Mouse (Mus musculus) hindbrain, postnatal 0 days (tissue): ENCODE measurements around the gene Fam219a. TPM values are rescaled to one million over a fixed set of nuclear protein-coding genes. Genes with fewer than 3 reads are reported as not detected.

Experiments used
- ATAC-seq: fragments of 200-750 bp; cut with Nextera tagmentation; 2 replicates; pipeline ENCODE4 v1.8.0; 2017; ENCODE audit warnings: mild to moderate bottlenecking, moderate TSS enrichment, moderate library complexity
- DNase-seq: peaks from one replicate; pipeline ENCODE4 v3.0.0-alpha.2; 2015; ENCODE audit warnings: low spot score
- H3K27ac ChIP-seq: fragments of 300-500 bp; sonication (generic); 2 replicates; pipeline ENCODE4 v1.5.1; 2014; ENCODE audit warnings: mild to moderate bottlenecking
- H3K27me3 ChIP-seq: fragments of 300-500 bp; sonication (generic); 2 replicates; pipeline ENCODE4 v1.6.1; 2014; ENCODE audit warnings: low read length, mixed read lengths; ENCODE audit not compliant: insufficient read depth
- H3K36me3 ChIP-seq: fragments of 300-500 bp; sonication (generic); 2 replicates; pipeline ENCODE4 v1.6.1; 2014; ENCODE audit warnings: low read length, mixed read lengths; ENCODE audit not compliant: insufficient read depth
- H3K4me1 ChIP-seq: fragments of 300-500 bp; sonication (generic); 2 replicates; pipeline ENCODE4 v1.6.1; 2014; ENCODE audit warnings: antibody characterized with exemption, low read length, mixed read lengths; ENCODE audit not compliant: insufficient read depth
- H3K4me2 ChIP-seq: fragments of 300-500 bp; sonication (generic); 2 replicates; pipeline ENCODE4 v1.6.1; 2014; ENCODE audit warnings: low read depth, mild to moderate bottlenecking, low read length, moderate library complexity, mixed read lengths
- H3K4me3 ChIP-seq: fragments of 300-500 bp; sonication (generic); 2 replicates; pipeline ENCODE4 v1.5.1; 2014; ENCODE audit warnings: low read length
- H3K9ac ChIP-seq: fragments of 300-500 bp; sonication (generic); replicated peaks from 2 replicates; pipeline ENCODE4 v1.6.1; 2014; ENCODE audit warnings: mild to moderate bottlenecking, low read length, moderate library complexity, mixed read lengths
- H3K9me3 ChIP-seq: fragments of 300-500 bp; sonication (generic); 2 replicates; pipeline ENCODE4 v1.6.1; 2016; ENCODE audit warnings: low read length, mixed read lengths
- CTCF ChIP-seq: IDR thresholded peaks from 2 replicates; pipeline ENCODE4 v1.5.1; 2016; ENCODE audit warnings: antibody characterized with exemption, control low read depth, low read depth
- WGBS: fragments of 180-500 bp; shearing (Covaris S2); extraction: QIAGEN DNeasy Blood & Tissue Kit; methylation state at CpG from one replicate; pipeline ENCODE4 v1.1.7; 2014; 5-methylcytosine and 5-hydroxymethylcytosine counted together
- polyA plus RNA-seq: library from polyadenylated mRNA; unstranded; fragments of >200 nt; fragmentation: Nextera tagmentation; extraction: Ambion mirVana; gene quantifications from 2 replicates; pipeline ENCODE4 v1.2.1, GENCODE M21; 2015
- total RNA-seq: library from RNA; depleted of rRNA; stranded (reverse); fragments of >200 nt; gene quantifications from 2 replicates; pipeline ENCODE4 v1.2.3, GENCODE M21; 2014

The Fam219a gene
- total and polyA plus RNA-seq, 2 experiments from 2014 or later = 17.7 to 136 TPM

DNA sequence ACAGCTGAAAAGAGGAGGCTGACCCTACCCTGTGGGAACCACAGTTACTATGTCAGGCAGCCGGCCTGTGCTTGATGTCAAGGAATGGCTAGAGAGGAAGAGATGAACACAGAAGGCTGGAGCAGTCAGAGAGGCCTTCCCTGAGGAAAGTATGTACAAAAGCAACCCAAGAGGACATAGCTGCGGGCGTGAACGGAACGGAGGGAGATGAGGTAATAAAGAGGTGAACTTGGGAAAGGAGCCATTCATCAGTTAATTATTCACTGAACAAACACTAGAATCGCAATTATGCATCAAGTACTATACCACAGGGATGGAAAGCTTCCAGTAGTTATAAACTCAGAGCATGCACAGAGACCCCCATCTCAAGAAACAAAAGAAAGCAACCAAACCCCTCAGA, 47.2 kb downstream of the Fam219a start:
- ATAC-seq (no peak), DNase-seq (no peak)
- Histone ChIP-seq H3K36me3 (peaks cover 17% of the 10 kb centered on the region; the same call in 1 of the 2 replicates), H3K27me3 (no peaks in the 10 kb centered on the region), H3K9ac (no peak overlapping the region), H3K4me3 (no peak overlapping the region), H3K4me2 (no peak overlapping the region), H3K9me3 (no peaks in the 10 kb centered on the region), H3K27ac (no peak overlapping the region), H3K4me1 (peaks cover 10% of the 10 kb centered on the region)
- WGBS = 67% methylated on average over 6 of the region's 6 CpGs
- TF ChIP-seq CTCF = no peak

- WGBS = 61% methylated on average over 14 of the region's 14 CpGs
- DNase-seq (no peak), ATAC-seq (no peak)
- H3K4me2 ChIP-seq = no peak overlapping the region
- H3K9ac ChIP-seq = no peak overlapping the region
- no peaks in the 10 kb centered on the region for H3K27me3 ChIP-seq
- TF ChIP-seq CTCF = no peak
- H3K4me3 ChIP-seq = no peak overlapping the region
- H3K36me3 ChIP-seq = peaks cover 17% of the 10 kb centered on the region; the same call in 1 of the 2 replicates
- H3K4me1 ChIP-seq = no peaks in the 10 kb centered on the region
- H3K9me3 ChIP-seq = no peaks in the 10 kb centered on the region
- H3K27ac ChIP-seq = no peak overlapping the region
Measured at GRCm38 (mm10) chr4:41520641-41521040, 48.7 kb downstream of the Fam219a start.

GRCm38 (mm10) chr4:41519195-41519594, 50.1 kb downstream of the Fam219a start:
- H3K4me2 ChIP-seq = no peak overlapping the region
- no peak for TF ChIP-seq CTCF
- H3K36me3 ChIP-seq = peaks cover 17% of the 10 kb centered on the region; the same call in 1 of the 2 replicates
- ATAC-seq (no peak), DNase-seq (no peak)
- H3K9ac ChIP-seq = no peak overlapping the region
- H3K9me3 ChIP-seq = no peaks in the 10 kb centered on the region
- no peaks in the 10 kb centered on the region for H3K4me1 ChIP-seq
- H3K27ac ChIP-seq = no peak overlapping the region
- 96% methylated on average over 5 of the region's 5 CpGs for WGBS
- H3K27me3 ChIP-seq = no peaks in the 10 kb centered on the region
- H3K4me3 ChIP-seq = no peak overlapping the region

DNA sequence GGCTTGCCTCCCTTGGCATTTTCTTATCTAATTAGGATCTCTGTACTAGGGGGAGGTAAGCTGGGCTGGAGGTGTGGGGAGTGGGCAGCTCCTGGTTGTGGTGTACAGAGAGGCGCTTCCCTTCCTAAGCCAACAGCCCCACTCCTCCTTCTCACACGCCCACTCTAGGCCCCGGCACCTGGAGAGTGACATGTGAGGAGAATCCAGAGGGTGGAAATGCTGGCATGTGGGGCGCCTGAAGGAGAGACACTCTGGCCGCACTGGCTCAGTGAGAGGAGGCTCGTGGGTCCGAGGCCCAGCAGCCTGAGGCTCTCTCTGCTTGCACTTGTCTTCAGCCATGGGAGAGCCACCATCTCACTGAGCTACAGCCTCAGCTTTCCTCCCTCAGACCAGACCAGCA, 51.0 kb downstream of the Fam219a start:
- 82% methylated on average over 7 of the region's 7 CpGs for WGBS
- ATAC-seq (no peak), DNase-seq (no peak)
- no peak overlapping the region for H3K9ac ChIP-seq
- peaks cover 4% of the 10 kb centered on the region; the same call in 1 of the 2 replicates for H3K4me1 ChIP-seq
- no peak for TF ChIP-seq CTCF
- no peaks in the 10 kb centered on the region for H3K27me3 ChIP-seq
- no peak overlapping the region for H3K27ac ChIP-seq
- H3K9me3 ChIP-seq = no peaks in the 10 kb centered on the region
- no peak overlapping the region for H3K4me2 ChIP-seq
- H3K4me3 ChIP-seq = no peak overlapping the region
- peaks cover 17% of the 10 kb centered on the region; the same call in 1 of the 2 replicates for H3K36me3 ChIP-seq

DNA sequence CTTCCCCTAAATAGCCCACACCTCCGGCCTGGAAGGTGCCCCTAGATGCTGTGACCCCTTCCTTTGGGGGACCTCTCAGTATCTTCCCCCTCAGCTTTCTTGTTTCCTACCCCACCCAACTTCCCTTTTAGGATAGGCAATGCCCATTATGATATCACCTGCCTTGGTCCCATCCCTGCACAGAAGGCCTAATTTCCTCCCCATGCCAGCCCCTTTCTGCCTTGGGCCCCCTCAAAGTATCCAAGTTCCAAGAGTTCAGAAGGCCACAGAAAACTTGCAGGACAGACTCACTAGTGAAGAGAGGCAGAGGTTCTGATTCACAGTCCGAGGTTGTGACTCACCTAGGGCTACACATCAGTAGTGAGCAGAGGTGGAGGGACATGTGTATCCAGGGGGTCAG, 52.1 kb downstream of the Fam219a start, which contains the start of gene 1110017D15Rik:
1110017D15Rik (minus strand) TSS at position 101 of the 400 bp plus-strand sequence.
- Histone ChIP-seq H3K4me3 (no peak within 1 kb of the TSS), H3K9ac (no peak within 1 kb of the TSS), H3K9me3 (no peaks in the 10 kb centered on the region), H3K4me1 (peaks cover 6% of the 10 kb centered on the region; the same call in 1 of the 2 replicates), H3K4me2 (no peak within 1 kb of the TSS), H3K27ac (no peak within 1 kb of the TSS), H3K36me3 (peaks cover 17% of the 10 kb centered on the region; the same call in 1 of the 2 replicates), H3K27me3 (no peaks in the 10 kb centered on the region)
- WGBS = 90% methylated on average over 2 of the region's 2 CpGs
- DNase-seq = no peak
- TF ChIP-seq CTCF = no peak
- no peak for ATAC-seq

DNA sequence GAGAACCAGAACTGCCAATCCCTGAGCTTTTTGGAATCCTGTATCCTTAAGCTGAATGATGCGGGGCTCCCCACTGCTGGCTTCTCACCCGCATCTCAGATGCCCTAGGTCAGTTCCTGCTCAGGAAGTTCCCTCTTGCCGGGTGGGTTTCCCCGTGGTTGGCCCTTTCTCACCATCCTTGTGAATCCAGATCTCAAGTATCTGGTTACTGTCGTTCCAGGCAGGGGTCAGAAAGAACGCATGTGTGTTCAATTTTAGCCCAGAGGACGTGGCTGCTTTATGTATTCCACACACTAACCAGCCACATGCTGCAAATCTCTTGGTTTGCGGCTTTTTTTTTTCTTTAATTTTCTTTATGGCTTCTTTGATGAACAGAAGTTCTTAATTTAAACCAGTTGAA, 55.6 kb downstream of the Fam219a start:
- H3K4me3 ChIP-seq = no peak overlapping the region
- ATAC-seq (peak; percentile 41; the same call in 1 of the 2 replicates), DNase-seq (peak; percentile 37)
- 0 out of 2 replicates have a peak overlapping the region, but pooled peaks have one; percentile 9 for H3K9ac ChIP-seq
- 16% methylated on average over 8 of the region's 8 CpGs for WGBS
- H3K4me2 ChIP-seq = peak overlapping the region; percentile 33
- peaks cover 6% of the 10 kb centered on the region; the same call in 1 of the 2 replicates for H3K4me1 ChIP-seq
- H3K27ac ChIP-seq = peak overlapping the region; percentile 58; the same call in 1 of the 2 replicates
- no peaks in the 10 kb centered on the region for H3K36me3 ChIP-seq
- TF ChIP-seq CTCF = no peak
- no peaks in the 10 kb centered on the region for H3K9me3 ChIP-seq
- H3K27me3 ChIP-seq = no peaks in the 10 kb centered on the region

DNA sequence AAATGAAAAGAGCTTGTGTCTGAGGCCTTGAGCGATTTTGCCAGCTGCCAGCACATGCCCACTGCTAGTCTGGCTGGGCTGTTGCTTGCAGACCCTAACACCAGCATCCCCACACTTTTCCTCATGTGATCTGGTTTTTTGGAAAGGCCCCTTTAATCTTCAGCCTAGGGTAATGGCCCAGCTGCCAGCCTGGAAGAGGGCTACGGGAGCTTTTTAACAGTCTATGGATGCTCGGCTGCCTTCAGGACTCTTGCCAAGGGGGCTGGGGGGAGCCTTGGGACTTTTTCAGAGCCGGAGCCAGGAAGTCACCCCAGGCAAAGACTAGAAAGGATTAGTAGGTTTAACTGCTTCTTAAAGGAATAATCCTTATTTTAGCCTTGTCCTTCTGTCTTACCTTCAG, 56.0 kb downstream of the Fam219a start:
- no peak for TF ChIP-seq CTCF
- H3K9ac ChIP-seq = 0 out of 2 replicates have a peak overlapping the region, but pooled peaks have one; percentile 9
- no peaks in the 10 kb centered on the region for H3K9me3 ChIP-seq
- DNase-seq (peak; percentile 78), ATAC-seq (peak; percentile 73)
- peaks cover 6% of the 10 kb centered on the region; the same call in 1 of the 2 replicates for H3K4me1 ChIP-seq
- H3K36me3 ChIP-seq = no peaks in the 10 kb centered on the region
- no peaks in the 10 kb centered on the region for H3K27me3 ChIP-seq
- peak overlapping the region; percentile 58 for H3K27ac ChIP-seq
- 15% methylated on average over 4 of the region's 4 CpGs for WGBS
- H3K4me2 ChIP-seq = peak overlapping the region; percentile 33
- H3K4me3 ChIP-seq = no peak overlapping the region
